Mouse (Mus musculus): Measurements from ENCODE around the gene Ino80. TPM values are rescaled to one million over a fixed set of nuclear protein-coding genes. Genes with fewer than 3 reads are reported as not detected.

The Ino80 gene
- polyA plus RNA-seq, 1 experiment, result 7.3 TPM

DNA sequence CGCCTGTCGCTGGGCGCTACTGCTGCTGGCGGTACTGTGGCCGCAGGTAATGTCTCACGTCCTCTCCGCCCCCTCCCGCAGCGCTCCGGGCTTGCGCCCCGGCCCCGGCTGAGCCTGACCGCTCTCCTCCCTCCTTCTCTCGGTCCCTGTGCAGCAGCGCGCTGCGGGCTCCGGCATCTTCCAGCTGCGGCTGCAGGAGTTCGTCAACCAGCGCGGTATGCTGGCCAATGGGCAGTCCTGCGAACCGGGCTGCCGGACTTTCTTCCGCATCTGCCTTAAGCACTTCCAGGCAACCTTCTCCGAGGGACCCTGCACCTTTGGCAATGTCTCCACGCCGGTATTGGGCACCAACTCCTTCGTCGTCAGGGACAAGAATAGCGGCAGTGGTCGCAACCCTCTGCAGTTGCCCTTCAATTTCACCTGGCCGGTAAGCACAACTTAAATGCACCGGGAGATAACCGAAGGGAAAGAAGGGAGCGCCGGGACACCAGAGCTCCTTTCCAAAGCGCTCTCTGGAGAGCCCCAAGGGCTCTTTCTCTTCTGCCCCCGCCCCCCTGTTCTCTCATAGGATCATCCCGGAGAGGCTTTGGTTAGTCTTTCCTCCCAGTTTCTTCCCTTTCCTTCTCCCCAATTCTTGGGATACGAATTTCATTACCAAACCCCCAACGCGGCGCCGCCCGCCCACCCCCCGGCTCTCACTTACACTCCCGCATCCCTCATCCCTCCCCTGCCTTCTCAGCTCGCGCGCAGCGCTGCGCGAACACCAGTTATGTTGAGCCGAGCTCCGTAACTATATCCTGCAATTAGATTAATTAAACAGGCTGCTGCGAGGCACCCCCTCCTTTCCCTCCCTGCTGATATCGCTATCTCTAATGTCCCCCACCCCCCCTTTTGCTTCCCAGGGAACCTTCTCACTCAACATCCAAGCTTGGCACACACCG lies 151.1 kb downstream of the Ino80 start:
- Histone ChIP-seq H3K27me3 (ENCODE audit: control insufficient read depth, insufficient read depth, low read length) (peaks cover 40% of the 10 kb centered on the region), H3K4me1 (ENCODE audit: control insufficient read depth, insufficient read depth, insufficient read length) (peaks cover 27% of the 10 kb centered on the region), H3K36me3 (ENCODE audit: control insufficient read depth, insufficient read depth, low read length) (no peaks in the 10 kb centered on the region), H3K4me3 (ENCODE audit: extremely low read depth, insufficient read depth, insufficient read length) (peak overlapping the region; percentile 49), H3K27ac (ENCODE audit: insufficient read depth, low read length) (no peak overlapping the region)
- no peak for TF ChIP-seq CTCF (IDR thresholded peaks at IDR 0.05; ENCODE audit: extremely low read depth, insufficient read depth, insufficient read length, insufficient replicate concordance)
- TF ChIP-seq POLR2A (IDR thresholded peaks at IDR 0.05; ENCODE audit: low read depth, low read length), result no peak
- WGBS, result 2% methylated on average over 61 of the region's 61 CpGs
- DNase-seq (ENCODE audit: low read depth in 1 of 2, low spot score in 2 of 2), result no peak

GRCm38 (mm10) chr2:119325568-119326143 lies 151.8 kb downstream of the Ino80 start, which contains the start of gene Dll4:
Dll4 (plus strand) TSS chr2:119325784.
- no peak for DNase-seq (ENCODE audit: low read depth in 1 of 2, low spot score in 2 of 2)
- H3K36me3 ChIP-seq (ENCODE audit: control insufficient read depth, insufficient read depth, low read length), result no peaks in the 10 kb centered on the region
- H3K27ac ChIP-seq (ENCODE audit: insufficient read depth, low read length), result no peak within 1 kb of the TSS
- H3K27me3 ChIP-seq (ENCODE audit: control insufficient read depth, insufficient read depth, low read length), result peaks cover 40% of the 10 kb centered on the region
- peaks cover 27% of the 10 kb centered on the region for H3K4me1 ChIP-seq (ENCODE audit: control insufficient read depth, insufficient read depth, insufficient read length)
- WGBS, result 1% methylated on average over 33 of the region's 33 CpGs
- peak within 1 kb of the TSS; percentile 49 for H3K4me3 ChIP-seq (ENCODE audit: extremely low read depth, insufficient read depth, insufficient read length)
- TF ChIP-seq CTCF (IDR thresholded peaks at IDR 0.05; ENCODE audit: extremely low read depth, insufficient read depth, insufficient read length, insufficient replicate concordance) (no peak), POLR2A (IDR thresholded peaks at IDR 0.05; ENCODE audit: low read depth, low read length) (no peak)

DNA sequence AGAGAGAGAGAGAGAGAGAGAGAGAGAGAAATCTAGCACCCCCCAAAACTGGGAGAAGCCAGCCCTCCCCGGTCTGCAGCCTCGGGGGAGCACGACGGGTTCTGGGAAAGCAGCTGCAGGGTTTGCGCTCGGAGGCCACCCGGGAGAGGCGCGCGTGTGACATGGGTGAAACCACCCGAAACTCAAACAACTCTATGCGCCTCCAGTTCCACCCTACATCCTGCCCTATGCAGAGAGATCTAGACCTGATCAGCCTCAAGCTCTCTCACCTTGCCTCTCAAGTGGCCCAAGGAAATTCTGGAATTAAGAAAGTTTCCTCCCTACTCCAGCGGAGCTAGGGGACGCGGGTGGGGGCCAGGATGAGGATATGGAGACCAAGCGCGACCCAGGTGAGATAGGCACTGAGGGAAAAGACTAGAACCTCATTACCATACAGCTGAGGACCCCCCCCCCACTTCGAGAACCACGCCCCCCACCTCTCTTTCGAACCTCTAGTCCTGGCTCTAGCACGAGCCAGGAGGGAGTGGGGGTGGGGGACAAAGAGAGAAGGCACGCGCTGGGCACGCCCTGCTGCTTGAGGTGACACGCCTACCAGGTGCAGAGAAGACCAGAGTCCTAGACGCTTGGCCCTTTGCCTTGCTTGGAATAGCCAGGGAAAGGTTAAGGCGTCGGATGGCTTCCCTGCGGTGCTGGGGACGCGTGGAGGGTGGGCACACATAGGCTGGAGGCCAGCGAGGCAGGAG lies 152.7 kb downstream of the Ino80 start:
- DNase-seq (ENCODE audit: low read depth in 1 of 2, low spot score in 2 of 2), result no peak
- Histone ChIP-seq H3K36me3 (ENCODE audit: control insufficient read depth, insufficient read depth, low read length) (no peaks in the 10 kb centered on the region), H3K27me3 (ENCODE audit: control insufficient read depth, insufficient read depth, low read length) (peaks cover 40% of the 10 kb centered on the region), H3K4me3 (ENCODE audit: extremely low read depth, insufficient read depth, insufficient read length) (peak overlapping the region; percentile 49; the same call in 1 of the 2 replicates), H3K27ac (ENCODE audit: insufficient read depth, low read length) (no peak overlapping the region), H3K4me1 (ENCODE audit: control insufficient read depth, insufficient read depth, insufficient read length) (peaks cover 27% of the 10 kb centered on the region)
- no peak for TF ChIP-seq CTCF (IDR thresholded peaks at IDR 0.05; ENCODE audit: extremely low read depth, insufficient read depth, insufficient read length, insufficient replicate concordance)
- TF ChIP-seq POLR2A (IDR thresholded peaks at IDR 0.05; ENCODE audit: low read depth, low read length), result no peak
- WGBS, result 2% methylated on average over 32 of the region's 32 CpGs

DNA sequence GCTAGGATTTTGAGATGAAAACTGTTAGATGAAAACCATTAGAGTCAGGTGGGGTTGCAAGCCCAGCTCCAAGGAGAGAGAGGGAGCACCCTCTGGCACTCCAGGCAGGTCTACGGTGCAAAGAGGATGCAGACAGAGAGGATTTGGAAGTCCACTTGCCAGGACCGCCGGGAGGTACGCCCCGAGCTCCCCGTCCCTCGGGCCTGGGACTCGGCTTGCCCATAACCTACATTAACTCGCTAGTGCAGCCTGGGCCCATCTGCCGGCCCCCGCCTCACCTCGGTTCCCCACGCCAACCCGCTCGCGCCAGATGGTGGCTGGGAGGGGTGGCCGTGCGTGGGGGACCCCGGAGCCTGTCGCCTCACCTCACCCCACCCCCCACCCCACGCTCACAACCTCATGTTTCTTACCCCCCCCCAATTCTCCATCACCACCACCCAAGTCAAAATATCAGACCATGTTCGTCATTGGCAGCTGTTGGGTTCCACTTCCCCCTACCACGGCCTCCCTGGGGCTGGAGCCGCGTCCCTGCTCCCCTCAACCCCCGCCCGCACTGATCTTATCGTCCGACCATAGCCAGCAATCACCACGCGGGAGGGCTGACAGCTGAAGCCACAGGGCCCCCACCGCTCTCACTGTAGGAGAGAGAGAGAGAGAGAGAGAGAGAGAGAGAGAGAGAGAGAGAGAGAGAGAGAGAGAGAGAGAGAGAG lies 153.5 kb downstream of the Ino80 start:
- Histone ChIP-seq H3K4me1 (ENCODE audit: control insufficient read depth, insufficient read depth, insufficient read length) (peaks cover 27% of the 10 kb centered on the region), H3K27me3 (ENCODE audit: control insufficient read depth, insufficient read depth, low read length) (peaks cover 40% of the 10 kb centered on the region), H3K36me3 (ENCODE audit: control insufficient read depth, insufficient read depth, low read length) (no peaks in the 10 kb centered on the region), H3K4me3 (ENCODE audit: extremely low read depth, insufficient read depth, insufficient read length) (peak overlapping the region; percentile 49; the same call in 1 of the 2 replicates), H3K27ac (ENCODE audit: insufficient read depth, low read length) (no peak overlapping the region)
- WGBS, result 31% methylated on average over 32 of the region's 32 CpGs
- TF ChIP-seq CTCF (IDR thresholded peaks at IDR 0.05; ENCODE audit: extremely low read depth, insufficient read depth, insufficient read length, insufficient replicate concordance), result no peak
- no peak for TF ChIP-seq POLR2A (IDR thresholded peaks at IDR 0.05; ENCODE audit: low read depth, low read length)
- DNase-seq (ENCODE audit: low read depth in 1 of 2, low spot score in 2 of 2), result no peak

Other genes with a start within 250 kb of the Ino80 start
- gene Ppp1r14d, start 247.8 kb downstream of the Ino80 start, polyA plus RNA-seq (2012; rRNA removed), result not detected in 2 replicates
- gene Spint1, start 240.3 kb downstream of the Ino80 start, polyA plus RNA-seq (2012; rRNA removed), result 2.9 and 7.2 TPM in 2 replicates
- gene Rhov, start 206.4 kb downstream of the Ino80 start, polyA plus RNA-seq (2012; rRNA removed), result 0.15 and 0.38 TPM in 2 replicates
- gene Vps18, start 188.9 kb downstream of the Ino80 start, polyA plus RNA-seq (2012; rRNA removed), result 19.3 and 24.1 TPM in 2 replicates
- 5.6 and 6.2 TPM in 2 replicates for gene Dll4, start 151.9 kb downstream of the Ino80 start, polyA plus RNA-seq (2012; rRNA removed)
- 1.9 and 2.9 TPM in 2 replicates for gene Chac1, start 126.5 kb downstream of the Ino80 start, polyA plus RNA-seq (2012; rRNA removed)
- 0.09 and 0.12 TPM in 2 replicates for gene Exd1, start 69.9 kb upstream of the Ino80 start, polyA plus RNA-seq (2012; rRNA removed)
- gene Chp1, start 70.0 kb upstream of the Ino80 start, polyA plus RNA-seq (2012; rRNA removed), result 34.9 and 39.0 TPM in 2 replicates
- gene Nusap1, start 140.6 kb upstream of the Ino80 start, polyA plus RNA-seq (2012; rRNA removed), result 1.3 and 1.7 TPM in 2 replicates
- 3.7 and 7.2 TPM in 2 replicates for gene Oip5, start 140.8 kb upstream of the Ino80 start, polyA plus RNA-seq (2012; rRNA removed)
- gene Ndufaf1, start 185.1 kb upstream of the Ino80 start, polyA plus RNA-seq (2012; rRNA removed), result 1.5 and 2.1 TPM in 2 replicates
- 7.4 and 7.9 TPM in 2 replicates for gene Rtf1, start 197.4 kb upstream of the Ino80 start, polyA plus RNA-seq (2012; rRNA removed)

All from spleen, adult 2 months (tissue).